Mouse (Mus musculus) liver, embryonic 16.5 days (tissue): ENCODE results near the gene Sycp2. TPM values are rescaled to one million over a fixed set of nuclear protein-coding genes. Genes with fewer than 3 reads are reported as not detected.

Experiments
- polyA plus RNA-seq: library from polyadenylated mRNA; unstranded; fragments of >200 nt; fragmentation: Nextera tagmentation; extraction: Ambion mirVana; gene quantifications from 2 replicates; pipeline ENCODE4 v1.2.1, GENCODE M21; 2015

Sycp2 gene
- polyA plus RNA-seq, 1 experiment from 2014 or later: 0.02 TPM

Other genes with a start within 250 kb of the Sycp2 start
- gene Ppp1r3d, start 6.8 kb upstream of the Sycp2 start, polyA plus RNA-seq: 0.74 and 0.92 TPM in 2 replicates
- 0.50 and 0.89 TPM in 2 replicates for gene Fam217b, start 6.8 kb upstream of the Sycp2 start, polyA plus RNA-seq
- gene Cdh26, start 22.8 kb upstream of the Sycp2 start, polyA plus RNA-seq: 0.13 and 0.14 TPM in 2 replicates